Mouse (Mus musculus): Measurements from ENCODE around the gene Samd10.
A peak's percentile ranks its signal among the peaks of the same experiment; 100 is the strongest.

The Samd10 gene

DNA sequence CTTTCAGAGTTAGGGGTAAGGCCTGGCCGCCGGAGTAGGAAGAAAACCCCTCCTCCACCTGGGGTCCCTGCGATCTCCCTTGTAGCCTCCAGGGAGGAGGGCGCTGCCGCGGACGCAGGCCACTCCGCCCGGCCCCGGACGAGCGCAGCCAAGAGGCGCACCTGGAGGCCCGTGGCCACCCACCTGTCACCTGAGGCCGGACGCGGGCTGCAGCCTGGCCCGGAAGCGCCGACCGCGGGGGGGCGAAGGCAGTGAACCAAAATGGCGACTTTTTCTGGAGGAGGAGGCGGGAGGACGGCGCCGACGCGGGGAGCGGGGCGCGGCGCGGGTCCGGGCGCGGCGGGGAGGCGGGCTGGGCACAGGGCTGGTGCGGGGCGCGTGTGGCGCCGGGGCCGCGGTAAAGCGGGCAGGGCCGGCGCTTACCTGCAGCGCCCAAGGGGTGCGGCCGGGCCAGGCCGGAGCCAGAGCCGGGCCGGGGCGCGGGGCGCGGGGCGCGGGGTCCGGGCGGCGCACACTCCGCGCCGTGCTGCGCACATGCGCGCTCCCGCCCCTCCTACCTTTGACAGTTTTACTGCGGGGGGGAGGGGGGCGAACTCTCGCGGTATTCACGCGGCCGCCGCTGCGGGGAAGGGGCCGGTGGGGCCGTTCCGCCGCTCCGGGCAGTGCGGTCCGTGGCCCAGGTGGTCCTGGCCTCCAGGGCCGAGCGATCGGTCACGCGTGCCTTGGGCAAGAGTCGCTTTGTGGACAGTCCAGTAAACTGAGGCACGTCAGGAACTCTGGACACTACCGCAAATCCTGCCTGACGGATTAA is 6.6 kb downstream of the Samd10 start, which contains the start of gene Zfp512b:
Gene Zfp512b (minus strand): TSS at position 573 of the 811 bp plus-strand sequence.
- peak; percentile 55 to 84 for DNase-seq

DNA sequence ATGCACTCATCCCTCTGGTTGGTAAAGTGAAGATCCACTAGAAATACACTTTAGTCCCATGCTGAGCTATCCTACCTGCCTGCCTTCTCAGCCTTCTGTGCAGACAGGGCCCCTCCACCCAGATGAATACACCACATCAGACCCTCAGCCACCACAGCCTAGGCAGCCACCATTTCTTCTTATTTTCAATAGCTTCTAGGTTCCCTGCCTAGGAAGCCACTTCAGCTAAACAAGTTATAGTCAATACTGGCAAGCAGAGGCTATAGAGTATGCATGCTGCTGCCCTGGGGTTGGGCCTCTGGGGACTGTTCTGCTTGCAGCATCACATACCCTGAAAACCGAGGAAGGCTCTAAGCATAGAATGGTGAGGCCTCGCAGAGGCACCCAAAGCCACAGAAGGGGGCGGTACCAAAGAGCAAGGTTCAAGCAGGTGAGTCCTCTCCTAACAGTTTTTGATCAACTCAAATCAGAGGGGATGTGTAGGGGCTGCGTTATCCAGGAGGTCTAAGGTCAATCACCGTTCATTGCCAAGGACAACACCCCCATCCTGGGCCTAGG is 7.4 kb downstream of the Samd10 start, which contains the start of gene Prpf6:
Gene Prpf6 (plus strand): TSS at position 341 of the 558 bp plus-strand sequence.
- DNase-seq, result peak; percentile 30 to 61

DNA sequence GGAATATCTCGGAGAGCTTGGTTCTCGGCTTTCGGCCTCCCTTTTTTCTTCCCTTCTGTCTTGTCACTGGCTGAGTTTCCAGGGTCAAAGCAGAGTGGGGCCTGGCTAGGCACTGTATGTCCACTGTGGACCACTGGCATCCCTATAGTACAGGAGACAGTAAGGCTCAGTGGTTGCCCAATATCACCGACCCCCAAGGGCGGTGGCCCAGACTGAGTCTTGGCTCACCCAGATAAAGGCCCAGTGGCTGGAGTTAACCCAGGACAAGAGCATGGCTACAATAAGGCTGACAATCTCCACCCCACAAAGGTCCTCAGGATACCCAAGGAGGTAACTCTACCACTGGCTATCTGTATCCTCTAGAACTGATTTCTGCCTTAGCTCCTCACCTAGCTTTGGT is 8.5 kb downstream of the Samd10 start:
- no peak for DNase-seq

DNA sequence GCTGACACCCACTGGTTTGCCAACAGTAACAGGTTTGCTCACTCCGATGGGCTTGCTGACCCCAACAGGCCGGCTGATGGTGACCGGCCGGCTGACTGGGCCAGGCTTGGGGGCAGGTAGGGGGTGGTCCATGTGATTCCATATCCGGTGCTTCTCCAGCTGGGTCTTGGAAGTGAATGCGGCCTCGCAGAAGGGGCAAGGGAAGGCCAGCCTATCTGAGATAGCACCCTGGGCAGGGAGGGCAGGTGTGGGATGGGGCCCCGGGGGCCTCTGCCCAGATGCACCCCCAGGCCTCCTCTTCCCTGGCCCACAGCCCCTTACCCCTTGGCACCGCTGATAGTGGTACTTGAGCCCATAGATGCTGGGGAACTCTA is 9.3 kb downstream of the Samd10 start:
- DNase-seq, result no peak

DNA sequence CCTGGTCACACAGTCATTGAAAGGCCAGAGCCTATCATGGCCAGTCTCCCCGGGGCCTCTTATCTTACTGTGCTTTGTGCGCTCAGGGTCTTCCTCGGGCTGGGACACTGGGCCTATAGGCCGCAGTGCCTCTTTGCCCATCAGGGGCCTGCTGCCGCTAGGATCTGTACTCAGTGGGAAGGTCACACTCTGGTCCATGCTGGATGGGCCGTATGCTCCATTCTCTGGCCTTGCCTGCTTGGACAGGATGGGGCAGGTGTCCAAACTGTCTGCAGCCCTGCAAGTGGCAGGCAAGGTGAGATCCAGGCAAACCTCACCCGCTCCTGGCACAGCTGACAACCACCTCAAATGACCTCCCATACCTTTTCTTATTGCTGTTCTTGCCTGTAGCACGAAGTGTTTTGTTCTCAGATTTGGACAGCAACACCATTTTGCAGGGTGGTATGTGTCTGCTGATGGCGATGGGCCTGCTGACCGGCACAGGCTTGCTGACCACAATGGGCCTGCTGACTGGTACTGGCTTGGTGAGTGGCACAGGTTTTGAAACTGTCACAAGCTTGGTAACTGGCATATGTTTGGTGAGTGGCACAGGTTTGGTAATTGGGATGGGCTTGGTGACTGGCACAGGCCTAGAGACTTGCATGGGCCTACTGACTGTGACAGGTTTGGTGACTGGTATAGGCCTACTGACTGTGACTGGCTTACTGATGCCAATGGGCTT is 9.8 kb downstream of the Samd10 start:
- no peak for DNase-seq

DNA sequence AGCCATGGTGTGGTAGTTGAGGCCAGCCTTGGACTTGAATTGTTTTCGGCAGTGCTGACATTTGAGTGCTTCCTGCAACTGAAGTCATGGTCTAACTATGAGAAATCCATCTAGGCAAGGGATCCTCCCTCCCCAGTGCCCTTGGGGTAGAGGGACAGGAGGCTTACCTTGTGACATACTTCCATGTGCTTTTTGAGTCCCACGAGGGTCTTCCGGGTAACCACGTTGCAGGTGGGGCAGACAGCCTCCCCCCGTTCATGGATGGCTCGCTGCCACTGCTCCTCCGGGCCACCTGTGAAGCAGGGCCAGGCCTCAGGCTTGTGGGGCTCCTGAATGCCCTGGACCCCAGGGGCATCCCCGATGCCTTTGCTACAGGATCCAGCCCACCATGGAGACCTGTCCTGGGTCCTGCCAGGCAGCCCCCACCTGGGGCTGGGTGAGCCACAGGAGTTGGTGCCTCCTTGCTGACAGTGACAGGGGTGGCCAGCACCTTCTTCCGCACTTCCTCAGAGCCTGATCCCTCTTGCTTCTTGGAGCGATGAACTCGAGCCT is 10.7 kb downstream of the Samd10 start:
- DNase-seq, result no peak

DNA sequence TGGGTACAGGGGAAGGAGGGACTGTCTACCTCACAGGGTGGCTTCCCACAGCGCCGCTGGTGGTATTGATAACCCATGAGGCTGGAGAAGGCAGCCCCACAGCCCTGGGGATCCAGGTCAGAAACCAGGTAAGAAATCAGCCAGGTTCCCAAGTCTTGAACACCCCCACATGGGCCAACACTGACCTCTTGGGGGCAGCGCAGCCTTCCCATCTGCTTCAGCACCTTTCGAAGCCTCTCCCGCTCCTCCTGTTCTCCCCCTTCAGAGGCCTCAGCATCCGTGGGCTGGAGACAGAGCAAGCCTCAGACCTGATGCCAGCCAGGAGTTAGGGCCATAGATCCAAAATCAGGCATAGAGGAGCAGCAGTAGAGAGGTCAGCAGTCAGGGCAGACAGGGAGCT is 11.2 kb downstream of the Samd10 start:
- peak in 1 of 2 experiments; percentile 33 for DNase-seq

DNA sequence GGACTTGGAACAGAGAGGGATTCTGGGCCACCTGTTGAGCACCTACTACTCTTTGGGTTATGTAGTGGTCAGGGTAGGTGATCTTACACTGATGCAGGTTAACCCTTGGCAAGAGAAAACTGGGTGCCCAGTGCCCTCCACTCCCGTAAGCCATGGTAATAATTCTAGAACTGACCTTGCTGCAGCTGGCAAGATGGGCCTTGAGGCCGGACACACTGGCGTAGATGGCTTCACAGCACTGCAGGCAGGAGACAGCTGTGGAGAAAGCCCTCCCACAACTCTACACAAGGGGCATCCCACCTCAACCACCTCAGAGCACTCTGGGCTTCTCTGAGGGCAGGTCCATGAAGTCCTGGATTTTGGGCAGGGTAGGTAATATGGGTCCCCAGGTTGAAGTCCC is 12.9 kb downstream of the Samd10 start:
- no peak for DNase-seq

DNA sequence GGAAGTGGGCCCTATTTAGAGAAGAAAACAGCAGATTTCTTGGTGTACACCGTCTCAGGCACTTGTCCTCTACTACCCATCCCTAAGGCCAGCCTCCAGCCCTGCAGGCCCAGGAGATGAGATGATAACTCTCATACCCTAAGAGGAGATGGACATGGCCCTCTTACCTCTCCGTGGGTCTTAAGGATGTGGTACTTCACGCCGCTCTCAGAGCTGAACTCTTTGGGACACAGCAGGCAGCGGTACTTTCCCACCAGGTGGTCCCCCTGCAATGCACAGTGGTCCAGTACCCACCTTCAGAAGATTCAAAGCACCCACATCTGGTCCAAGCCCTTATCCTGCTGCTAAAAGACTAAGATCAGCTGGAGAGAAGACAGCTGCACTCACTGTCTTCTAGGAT is 13.5 kb downstream of the Samd10 start:
- DNase-seq, result no peak

DNA sequence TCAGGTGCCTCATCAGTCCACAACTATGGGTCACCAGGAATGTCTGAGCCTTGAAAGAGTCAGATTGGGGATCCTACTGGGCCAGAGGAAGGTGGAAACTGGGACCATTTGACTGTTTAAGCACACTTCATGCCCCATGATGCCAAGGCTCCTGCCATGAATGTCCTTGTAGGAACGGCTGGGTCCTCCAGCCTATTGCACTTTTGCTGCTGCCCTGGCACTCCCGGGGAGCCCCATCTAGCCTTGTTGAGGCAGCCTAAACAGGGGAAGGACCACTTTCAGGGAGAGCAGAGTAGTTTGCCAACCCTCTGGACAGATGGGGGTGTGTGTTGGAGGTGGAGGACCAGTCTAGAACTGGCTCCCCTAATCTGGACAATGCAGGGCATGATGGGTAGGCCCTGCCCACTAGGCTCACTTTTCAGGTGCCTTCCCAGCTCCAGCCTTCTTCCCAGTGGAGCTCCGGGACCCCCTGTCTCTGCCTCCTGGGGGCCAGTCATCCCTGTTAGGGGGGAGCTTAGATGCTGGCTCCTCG is 14.5 kb downstream of the Samd10 start, which contains the start of gene Uckl1:
Gene Uckl1 (minus strand): TSS at position 482 of the 532 bp plus-strand sequence.
- DNase-seq, result no peak

DNA sequence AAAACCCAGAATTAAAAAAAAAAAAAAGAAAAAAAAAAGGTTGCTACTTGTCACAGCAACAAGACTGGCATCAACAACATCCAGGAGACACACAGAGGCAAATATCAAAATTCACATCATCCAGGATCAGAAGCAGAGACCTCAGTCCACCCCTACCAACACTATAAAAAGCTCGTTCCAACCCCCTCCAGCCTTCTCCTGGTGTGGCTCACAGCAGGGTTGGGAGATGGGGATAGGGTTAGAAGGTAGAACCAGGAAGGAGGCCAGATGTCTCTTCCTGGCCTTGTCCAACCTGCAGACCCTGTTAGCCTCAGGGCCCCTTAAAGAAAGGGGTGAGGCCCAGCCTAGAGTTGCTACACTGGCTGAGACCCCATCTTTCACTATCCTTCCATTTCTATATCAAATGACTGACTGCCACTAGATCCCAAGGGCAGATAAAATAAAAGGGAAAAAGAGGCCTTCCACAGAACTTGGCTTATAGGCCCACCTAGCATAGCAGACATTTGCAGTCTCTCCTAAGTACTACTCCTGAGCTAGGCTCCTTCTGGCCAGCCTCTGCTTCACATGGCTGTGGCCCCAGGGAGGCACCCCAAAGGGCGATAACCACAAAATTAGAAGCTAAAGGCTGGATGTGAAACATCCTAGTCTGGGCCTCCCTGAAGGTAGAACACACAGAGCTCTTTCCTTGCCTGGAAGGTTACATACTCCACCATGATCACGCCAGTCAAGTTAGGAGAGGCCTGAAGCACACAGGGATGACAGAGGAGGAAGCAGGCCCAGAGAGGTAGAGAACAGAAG is 15.4 kb downstream of the Samd10 start:
- DNase-seq, result no peak

DNA sequence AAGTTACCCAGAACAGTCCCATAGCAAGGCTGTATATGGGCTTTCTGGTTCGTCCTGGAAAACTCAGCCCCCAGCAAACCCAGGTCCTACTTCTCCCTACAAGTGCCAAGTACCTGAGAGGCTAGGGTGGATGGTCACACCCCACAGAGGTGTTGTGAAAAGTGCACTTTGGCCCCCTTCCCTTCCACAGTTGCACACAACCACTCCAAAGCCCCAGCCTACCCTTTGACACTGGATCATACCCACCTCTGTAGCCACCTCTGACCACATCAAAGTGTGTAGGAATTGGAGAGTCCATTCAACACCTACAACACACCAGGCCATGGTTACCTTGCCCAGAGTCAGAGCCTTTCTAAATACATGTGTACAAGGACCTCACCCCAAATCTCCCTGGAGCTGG is 16.1 kb downstream of the Samd10 start:
- DNase-seq, result peak in 1 of 2 experiments; percentile 19

DNA sequence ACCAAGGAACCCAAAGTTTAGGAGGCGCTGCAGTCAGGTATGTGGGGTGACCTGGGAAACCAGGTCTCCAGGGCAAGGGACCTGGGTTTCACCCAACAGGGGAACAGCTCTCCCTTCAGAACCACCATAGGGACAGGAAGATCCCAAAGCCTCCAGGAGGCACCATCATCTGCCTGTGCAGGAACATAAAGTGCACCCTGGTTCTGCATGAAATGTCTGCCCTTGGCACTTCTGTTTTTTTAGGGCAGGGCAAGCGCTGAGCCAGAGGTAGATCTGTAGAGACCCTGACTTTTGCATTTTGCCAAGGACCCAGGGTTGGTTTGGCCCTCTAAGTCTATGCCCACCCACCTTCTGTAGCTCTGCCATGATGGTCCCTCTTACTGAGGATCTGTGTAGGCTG is 16.7 kb downstream of the Samd10 start:
- peak in 1 of 2 experiments; percentile 15 for DNase-seq

DNA sequence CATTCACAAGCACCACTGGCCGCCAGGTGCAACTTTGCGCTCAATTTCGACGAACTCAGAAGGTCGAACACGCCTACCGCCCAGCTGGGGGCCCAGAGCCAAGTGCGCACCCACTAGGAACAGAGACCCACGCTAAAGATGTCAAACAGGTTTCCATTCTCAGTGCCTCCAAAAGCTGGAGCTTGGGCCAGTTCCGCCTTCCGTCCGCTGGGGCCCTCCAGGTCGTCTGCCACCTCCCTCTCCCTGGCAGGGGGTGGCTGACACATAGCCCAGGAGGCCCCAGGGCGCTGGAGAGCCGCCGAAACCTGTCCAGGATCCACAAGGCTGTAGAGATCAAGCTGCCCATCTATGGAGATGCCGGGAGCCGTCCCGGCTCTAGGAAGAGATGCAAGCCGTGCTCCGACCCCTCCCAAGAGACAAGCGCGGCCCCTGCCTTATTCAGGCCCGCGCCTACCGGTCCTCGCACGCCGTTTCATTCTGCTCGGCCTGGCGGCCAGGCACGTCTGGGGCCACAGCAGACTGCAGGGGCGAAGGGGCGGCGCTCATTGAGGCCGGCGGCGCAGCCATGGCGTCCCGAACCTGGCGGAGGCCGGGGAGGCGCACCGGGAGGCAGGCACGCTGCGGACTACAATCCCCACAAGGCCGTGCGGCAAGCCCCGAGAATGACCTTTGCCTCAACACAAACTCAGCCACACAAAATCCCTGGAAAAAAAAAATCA is 17.5 kb downstream of the Samd10 start:
- peak; percentile 92 to 94 for DNase-seq

DNA sequence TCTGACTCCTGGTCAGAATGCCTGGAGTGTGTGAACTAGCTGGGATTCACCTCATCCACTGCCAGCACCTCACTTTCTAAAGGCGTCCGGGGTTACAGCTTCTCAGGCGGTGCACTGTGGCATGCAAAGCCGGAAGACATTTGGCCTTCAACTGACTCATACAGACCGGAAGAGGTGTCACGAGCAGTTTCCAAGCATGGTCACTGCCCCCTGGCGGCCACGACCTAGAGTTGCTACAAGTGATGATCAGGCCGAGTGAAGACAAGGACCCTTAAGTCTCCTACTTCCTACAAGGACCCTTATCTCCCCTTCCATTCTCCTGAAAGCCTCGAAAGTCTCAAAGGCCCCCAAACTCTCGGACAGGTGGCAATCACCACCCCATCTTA is 18.0 kb downstream of the Samd10 start:
- peak; percentile 89 for DNase-seq

DNA sequence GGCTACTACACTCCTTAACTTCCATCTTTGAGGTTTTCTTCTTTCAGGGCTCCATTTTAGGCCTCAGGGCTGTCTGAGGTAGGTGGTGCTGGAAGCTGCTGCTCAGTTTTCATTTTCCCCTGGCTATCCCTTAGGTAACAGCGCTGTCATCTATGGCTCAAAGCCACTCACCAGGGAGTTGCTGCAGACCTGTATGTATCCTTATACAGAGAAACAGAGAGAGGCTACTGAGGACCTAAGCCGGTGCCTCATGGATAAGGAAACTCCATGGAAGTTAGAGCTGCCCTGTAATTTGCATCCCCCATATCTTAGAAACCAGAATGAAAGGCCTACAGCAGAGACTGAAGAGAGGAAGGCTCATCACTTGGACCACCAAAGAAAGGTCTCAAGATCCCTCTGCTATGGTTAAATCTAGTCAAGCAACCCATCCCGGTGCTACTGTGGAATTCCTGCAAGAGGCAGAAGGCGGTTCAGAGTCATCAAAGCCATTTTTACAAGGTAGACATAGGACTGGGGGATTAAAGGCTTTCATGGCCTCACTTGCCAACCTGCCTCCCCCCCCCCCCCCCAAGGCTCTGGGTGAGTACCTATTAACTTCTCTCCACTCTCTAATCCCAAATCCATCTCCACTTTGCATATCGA is 18.8 kb downstream of the Samd10 start:
- DNase-seq, result no peak

DNA sequence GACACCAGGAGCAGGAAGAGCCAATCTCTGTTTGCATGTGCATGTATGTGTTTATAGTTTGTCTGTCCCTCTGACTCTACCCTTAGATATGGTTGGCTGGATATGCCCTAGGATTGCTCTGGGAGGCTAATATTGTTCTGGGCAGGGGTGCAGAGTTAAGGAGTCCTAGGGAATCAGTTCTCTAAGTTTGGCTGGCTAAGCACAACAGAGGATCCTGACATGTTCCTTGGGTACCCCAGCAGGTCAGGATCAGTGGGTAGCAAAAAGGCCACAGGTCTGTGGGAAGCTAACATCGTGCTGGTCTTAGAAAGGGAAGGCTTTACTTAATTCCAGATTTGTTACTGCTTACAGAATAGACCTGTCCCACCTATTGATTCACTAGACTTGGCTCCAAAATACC is 19.3 kb downstream of the Samd10 start:
- DNase-seq, result peak in 1 of 2 experiments; percentile 0

DNA sequence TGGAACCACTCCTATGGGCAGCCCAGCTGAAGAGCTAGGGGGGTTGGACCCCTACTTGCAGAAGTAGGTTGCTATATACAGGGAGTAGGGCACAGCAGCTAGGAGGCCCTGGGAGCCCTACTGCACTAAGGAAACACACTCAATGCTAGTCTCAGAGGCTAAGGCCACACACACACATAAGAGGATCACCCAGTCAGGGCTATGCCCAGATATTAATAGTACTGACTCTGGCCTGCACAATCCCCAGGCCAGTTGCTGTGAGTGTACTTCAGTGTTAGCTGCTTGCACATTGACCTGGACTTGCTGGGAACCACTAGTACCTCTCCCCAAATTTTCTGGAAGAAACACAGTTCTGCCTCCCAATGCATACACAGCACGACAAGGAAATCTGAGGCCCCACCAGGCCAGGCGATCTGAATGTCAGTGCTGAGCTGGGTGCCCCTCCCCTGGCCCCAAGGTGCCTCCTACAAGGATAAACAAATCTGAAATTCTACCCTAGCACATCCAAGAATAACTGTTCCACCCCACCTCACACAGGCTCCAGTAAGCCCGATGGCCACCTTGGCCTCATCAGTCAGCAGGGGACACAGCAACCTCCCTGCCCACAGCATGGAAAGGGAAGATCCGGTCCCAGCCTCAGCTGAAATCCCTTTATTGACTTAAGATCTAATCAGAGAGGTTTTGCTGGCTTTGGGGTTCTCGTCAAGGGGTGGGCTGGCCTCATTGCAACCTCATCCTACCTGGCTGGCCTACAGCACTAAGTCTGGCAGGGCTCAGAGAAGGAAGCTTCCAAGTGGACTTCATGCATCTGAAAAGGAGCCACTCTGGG is 20.0 kb downstream of the Samd10 start:
- no peak for DNase-seq

DNA sequence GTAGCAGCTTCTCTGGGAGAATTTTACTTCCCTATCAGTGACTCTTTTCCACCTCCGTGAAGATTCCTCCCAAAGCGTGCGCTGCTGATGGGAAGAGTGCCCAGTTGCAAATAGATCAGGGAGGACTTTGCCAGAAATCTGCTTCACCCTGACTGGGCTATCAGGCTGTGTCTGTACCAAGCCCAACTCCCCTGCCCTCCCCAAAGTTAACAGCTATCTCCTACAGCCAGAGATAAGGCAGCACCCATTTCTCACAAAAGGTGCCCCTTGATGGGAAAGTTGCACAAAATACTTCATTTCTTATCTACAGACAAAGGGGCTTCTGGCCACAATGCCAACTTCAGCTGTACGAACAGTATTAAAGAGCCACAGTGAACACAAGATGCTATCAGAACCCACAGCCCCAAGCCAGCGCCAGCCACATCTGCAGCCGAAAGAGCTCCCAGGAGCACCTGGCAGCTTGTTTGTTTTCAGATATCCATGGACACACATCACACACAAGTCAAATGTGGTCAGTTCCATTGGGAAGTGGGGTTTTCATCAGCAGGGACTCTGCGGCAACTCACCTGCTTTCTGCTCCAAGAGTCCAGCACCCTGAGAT is 20.9 kb downstream of the Samd10 start:
- no peak for DNase-seq

DNA sequence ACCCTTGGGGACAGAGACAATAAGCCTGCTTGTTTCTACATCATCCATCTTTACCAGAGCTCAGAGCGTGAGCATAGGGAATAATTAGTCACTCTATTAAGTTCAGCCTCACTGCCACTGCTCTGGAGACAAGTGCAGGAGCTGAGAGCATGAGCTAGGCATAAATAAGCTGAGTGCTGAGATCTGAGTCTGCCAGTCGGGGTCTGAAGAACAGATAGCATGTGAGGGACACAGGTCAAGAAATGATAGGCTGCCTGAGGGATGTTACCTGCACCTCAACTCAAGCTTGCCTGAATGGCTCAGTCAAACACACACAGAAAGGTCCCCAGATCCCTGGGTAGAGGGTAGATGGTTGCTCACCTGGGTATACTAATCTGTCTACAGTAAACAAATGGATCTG is 21.9 kb downstream of the Samd10 start:
- DNase-seq, result no peak
